11 mouse cellular contexts compared by ENCODE assay signal in the genomic region with DNA sequence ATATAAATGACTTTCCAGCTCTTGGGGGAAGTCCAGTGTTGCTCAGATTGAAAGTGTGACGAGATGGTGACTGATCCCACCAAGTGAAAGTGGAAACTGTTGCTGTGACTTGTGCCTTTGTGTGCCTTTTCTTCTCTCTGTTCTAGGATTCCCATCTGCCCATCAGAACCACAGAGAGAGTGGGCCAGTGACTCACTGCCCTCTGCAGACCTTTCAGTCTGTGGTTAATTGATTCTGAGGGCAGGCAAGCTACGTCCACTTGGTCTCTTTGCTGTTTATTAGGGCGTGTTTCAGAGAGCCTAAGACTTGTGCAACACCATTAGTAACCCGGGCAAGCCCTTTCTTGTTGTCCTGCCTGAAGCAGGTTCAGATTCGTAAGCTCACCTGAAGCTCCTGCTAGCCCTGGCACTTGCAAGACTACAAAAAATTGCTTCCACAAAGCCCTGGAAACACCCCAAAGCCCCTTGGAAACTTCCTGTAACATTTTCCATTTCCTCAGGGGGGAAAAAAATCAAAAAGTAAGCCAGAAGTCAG. TPM values are rescaled to one million over a fixed set of nuclear protein-coding genes. Genes with fewer than 3 reads are reported as not detected.
DNase-seq lines count a peak whose midpoint lies in the region; ATAC-seq lines count a peak whose summit lies in the region.
"Had no signal": no experiment of that assay in that cellular context is flagged by ENCODE, and none has a peak within 500 bp of the region (broad histone marks: within the 10 kb centered on the region; RNA-seq: fewer than 3 reads in every experiment).

No protein-coding gene starts in this region.

- 0 out of 2 replicates have a peak, but pooled peaks have one; percentile 19 for ATAC-seq in liver, embryonic 16.5 days (ENCODE audit: low read depth)
- no peak for ATAC-seq in liver, embryonic 11.5 days (replicated peaks; ENCODE audit: low FRiP score)
- peak; percentile 83 for ATAC-seq in CD4-positive, CD25-positive, alpha-beta regulatory T cell, adult 4 months
- ATAC-seq in embryonic facial prominence, embryonic 15.5 days (ENCODE audit: insufficient number of reproducible peaks, low FRiP score, low TSS enrichment, low read depth) = no peak
- ATAC-seq: forebrain, embryonic 16.5 days; midbrain, embryonic 15.5 days had no signal

- H3K27me3 ChIP-seq in liver, embryonic 16.5 days (ENCODE audit: control insufficient read depth, insufficient read depth, low read depth, low read length) = no peaks in the 10 kb centered on the region
- H3K27me3 ChIP-seq in liver, embryonic 11.5 days (replicated peaks; ENCODE audit: control insufficient read depth, insufficient read depth, low read length) = no peaks in the 10 kb centered on the region
- no peaks in the 10 kb centered on the region for H3K27me3 ChIP-seq in embryonic facial prominence, embryonic 15.5 days
- H3K27me3 ChIP-seq: midbrain, embryonic 15.5 days had no signal

- H3K9me3 ChIP-seq in liver, embryonic 16.5 days (replicated peaks; ENCODE audit: control insufficient read depth, low read length) = no peaks in the 10 kb centered on the region
- no peaks in the 10 kb centered on the region for H3K9me3 ChIP-seq in liver, embryonic 11.5 days (ENCODE audit: control insufficient read depth, low read length)
- no peaks in the 10 kb centered on the region for H3K9me3 ChIP-seq in embryonic facial prominence, embryonic 15.5 days (replicated peaks)
- H3K9me3 ChIP-seq: midbrain, embryonic 15.5 days had no signal

- no peak overlapping the region for H3K4me3 ChIP-seq in liver, embryonic 16.5 days (ENCODE audit: low read depth, low read length)
- no peak overlapping the region for H3K4me3 ChIP-seq in liver, embryonic 11.5 days (ENCODE audit: low read depth, low read length)
- H3K4me3 ChIP-seq in embryonic facial prominence, embryonic 15.5 days (replicated peaks) = no peak overlapping the region
- H3K4me3 ChIP-seq: midbrain, embryonic 15.5 days had no signal

- H3K4me2 ChIP-seq in liver, embryonic 16.5 days (ENCODE audit: low read depth, low read length) = no peak overlapping the region
- H3K4me2 ChIP-seq in liver, embryonic 11.5 days = no peak overlapping the region
- no peak overlapping the region for H3K4me2 ChIP-seq in embryonic facial prominence, embryonic 15.5 days (replicated peaks)
- H3K4me2 ChIP-seq: midbrain, embryonic 15.5 days had no signal

- no peak for DNase-seq in liver, embryonic 11.5 days (ENCODE audit: low spot score)
- peak; percentile 60 to 79 for DNase-seq in natural killer cell, adult 2 months (ENCODE audit: low spot score in 2 of 2)
- DNase-seq in left cerebral cortex, adult 18-20 months (ENCODE audit: low spot score in 2 of 2) = no peak
- no peak for DNase-seq in thymus, postnatal 36 days
- DNase-seq in adrenal gland, adult (ENCODE audit: inconsistent age in 2 of 2, low spot score in 1 of 2) = no peak
- DNase-seq: kidney, postnatal 10 days had no signal

- no peaks in the 10 kb centered on the region for H3K36me3 ChIP-seq in liver, embryonic 16.5 days (ENCODE audit: control insufficient read depth, insufficient read depth)
- no peaks in the 10 kb centered on the region for H3K36me3 ChIP-seq in liver, embryonic 11.5 days (ENCODE audit: control insufficient read depth, insufficient read depth, low read length)
- no peaks in the 10 kb centered on the region for H3K36me3 ChIP-seq in embryonic facial prominence, embryonic 15.5 days
- H3K36me3 ChIP-seq: midbrain, embryonic 15.5 days had no signal

- no peak overlapping the region for H3K27ac ChIP-seq in liver, embryonic 16.5 days (ENCODE audit: low read length)
- no peak overlapping the region for H3K27ac ChIP-seq in liver, embryonic 11.5 days (ENCODE audit: low read depth, low read length)
- H3K27ac ChIP-seq in embryonic facial prominence, embryonic 15.5 days (replicated peaks) = peak overlapping the region; percentile 12; the same call in 1 of the 2 replicates
- H3K27ac ChIP-seq: midbrain, embryonic 15.5 days had no signal

- peaks cover 2% of the 10 kb centered on the region; the same call in 1 of the 2 replicates for H3K4me1 ChIP-seq in liver, embryonic 16.5 days (ENCODE audit: control insufficient read depth, low read depth, low read length)
- no peaks in the 10 kb centered on the region for H3K4me1 ChIP-seq in liver, embryonic 11.5 days (replicated peaks; ENCODE audit: control insufficient read depth, insufficient read depth, low read length)
- H3K4me1 ChIP-seq in embryonic facial prominence, embryonic 15.5 days = no peaks in the 10 kb centered on the region
- H3K4me1 ChIP-seq: midbrain, embryonic 15.5 days had no signal

- WGBS in liver, embryonic 16.5 days (ENCODE audit: insufficient replicate concordance) = 32% methylated on average over 5 of the region's 5 CpGs
- WGBS in liver, embryonic 11.5 days = 63% methylated on average over 5 of the region's 5 CpGs
- WGBS in embryonic facial prominence, embryonic 15.5 days = 46% methylated on average over 5 of the region's 5 CpGs

- H3K9ac ChIP-seq in liver, embryonic 16.5 days (ENCODE audit: low read depth, low read length) = no peak overlapping the region
- no peak overlapping the region for H3K9ac ChIP-seq in liver, embryonic 11.5 days (ENCODE audit: low read depth, low read length)
- H3K9ac ChIP-seq in embryonic facial prominence, embryonic 15.5 days = no peak overlapping the region
- H3K9ac ChIP-seq: midbrain, embryonic 15.5 days had no signal

RNA-seq across cellular contexts. Expression of gene Fam208a, which starts 52.5 kb away (rescaled TPM):
- 3.8 and 4.0 TPM in 2 replicates for polyA plus RNA-seq in liver, embryonic 16.5 days (2015; fragmentation: Nextera tagmentation; extraction: Ambion mirVana)
- polyA plus RNA-seq in liver, embryonic 11.5 days (2014; fragmentation: Nextera tagmentation; extraction: Ambion mirVana) = 11.0 and 11.4 TPM in 2 replicates
- polyA plus RNA-seq in CD4-positive, CD25-positive, alpha-beta regulatory T cell, adult 4 months (2017; shearing (Covaris generic)) = 10 to 100 TPM; 37.8 to 48.1 TPM
- 11.4 and 13.3 TPM in 2 replicates for polyA plus RNA-seq in embryonic facial prominence, embryonic 15.5 days (2015; fragmentation: Nextera tagmentation; extraction: Ambion mirVana)
- total RNA-seq in left cerebral cortex, adult 18-20 months (2021) = 10 to 100 TPM; 25.3 to 26.9 TPM

Comparison
In these comparisons a context has a peak if more than half of its experiments do, and no peak if none do; other contexts are left out.
1. ATAC-seq: peak in liver, embryonic 16.5 days (single experiment) and CD4-positive, CD25-positive, alpha-beta regulatory T cell, adult 4 months (single experiment); none in liver, embryonic 11.5 days (single experiment) and embryonic facial prominence, embryonic 15.5 days (single experiment).
2. DNase-seq: peak in natural killer cell, adult 2 months (2 of 2); none in liver, embryonic 11.5 days (single experiment), left cerebral cortex, adult 18-20 months (0 of 2), thymus, postnatal 36 days (0 of 2) and adrenal gland, adult (0 of 2).